Mouse (Mus musculus) forebrain, postnatal 0 days (tissue): Measurements from ENCODE around the gene Gdpd1. TPM values are rescaled to one million over a fixed set of nuclear protein-coding genes. Genes with fewer than 3 reads are reported as not detected.
A peak's percentile ranks its signal among the peaks of the same experiment; 100 is the strongest.

Experiments
- ATAC-seq: fragments of 200-750 bp; cut with Nextera tagmentation; 2 replicates; pipeline ENCODE4 v1.8.0; 2017; ENCODE audit warnings: mild to moderate bottlenecking, moderate library complexity
- DNase-seq: peaks from one replicate; pipeline ENCODE4 v3.0.0-alpha.2; 2015
- H3K27ac ChIP-seq: fragments of 300-500 bp; sonication (generic); 2 replicates; pipeline ENCODE4 v1.5.1; 2014; ENCODE audit warnings: low read depth, mild to moderate bottlenecking, antibody characterized with exemption, low read length, moderate library complexity, mixed read lengths
- H3K27me3 ChIP-seq: fragments of 300-500 bp; sonication (generic); 2 replicates; pipeline ENCODE4 v1.6.1; 2014; ENCODE audit warnings: mild to moderate bottlenecking, low read length, mixed read lengths; ENCODE audit not compliant: insufficient read depth
- H3K36me3 ChIP-seq: fragments of 300-500 bp; sonication (generic); 2 replicates; pipeline ENCODE4 v1.6.1; 2014; ENCODE audit warnings: mild to moderate bottlenecking, moderate library complexity; ENCODE audit not compliant: insufficient read depth
- H3K4me1 ChIP-seq: fragments of 300-500 bp; sonication (generic); 2 replicates; pipeline ENCODE4 v1.6.1; 2014; ENCODE audit warnings: antibody characterized with exemption; ENCODE audit not compliant: insufficient read depth
- H3K4me2 ChIP-seq: fragments of 300-500 bp; sonication (generic); 2 replicates; pipeline ENCODE4 v1.6.1; 2014; ENCODE audit warnings: low read depth, mild to moderate bottlenecking, moderate library complexity
- H3K4me3 ChIP-seq: fragments of 300-500 bp; sonication (generic); 2 replicates; pipeline ENCODE4 v1.5.1; 2014; ENCODE audit warnings: low read depth, low read length, mixed read lengths
- H3K9ac ChIP-seq: fragments of 300-500 bp; sonication (generic); 2 replicates; pipeline ENCODE4 v1.6.1; 2014; ENCODE audit warnings: mild to moderate bottlenecking
- H3K9me3 ChIP-seq: fragments of 300-500 bp; sonication (generic); 2 replicates; pipeline ENCODE4 v1.6.1; 2016; ENCODE audit warnings: low read length
- CTCF ChIP-seq: sonication (generic); IDR thresholded peaks from 2 replicates; pipeline ENCODE4 v1.5.1; 2016; ENCODE audit warnings: antibody characterized with exemption, control low read depth, low read depth
- WGBS: fragments of 180-500 bp; shearing (Covaris S2); extraction: QIAGEN DNeasy Blood & Tissue Kit; methylation state at CpG from one replicate; pipeline ENCODE4 v1.1.7; 2014; 5-methylcytosine and 5-hydroxymethylcytosine counted together
- polyA plus RNA-seq: library from polyadenylated mRNA; unstranded; fragments of >200 nt; fragmentation: Nextera tagmentation; extraction: Ambion mirVana; gene quantifications from 2 replicates; pipeline ENCODE4 v1.2.1, GENCODE M21; 2015
- total RNA-seq: library from RNA; depleted of rRNA; stranded (reverse); fragments of >200 nt; gene quantifications from 2 replicates; pipeline ENCODE4 v1.2.3, GENCODE M21; 2014

Gene Gdpd1
- total and polyA plus RNA-seq, 2 experiments from 2014 or later, result 85.2 to 182 TPM

GRCm38 (mm10) chr11:86996266-86996665 is 77.6 kb downstream of the Gdpd1 start:
- no peak for DNase-seq
- TF ChIP-seq CTCF, result no peak
- Histone ChIP-seq H3K9me3 (no peaks in the 10 kb centered on the region), H3K4me1 (peaks cover 4% of the 10 kb centered on the region; the same call in 1 of the 2 replicates), H3K27me3 (no peaks in the 10 kb centered on the region), H3K36me3 (no peaks in the 10 kb centered on the region), H3K4me2 (no peak overlapping the region), H3K4me3 (no peak overlapping the region), H3K9ac (no peak overlapping the region), H3K27ac (no peak overlapping the region)
- ATAC-seq, result no peak
- WGBS, result 31% methylated on average over 2 of the region's 2 CpGs

DNA sequence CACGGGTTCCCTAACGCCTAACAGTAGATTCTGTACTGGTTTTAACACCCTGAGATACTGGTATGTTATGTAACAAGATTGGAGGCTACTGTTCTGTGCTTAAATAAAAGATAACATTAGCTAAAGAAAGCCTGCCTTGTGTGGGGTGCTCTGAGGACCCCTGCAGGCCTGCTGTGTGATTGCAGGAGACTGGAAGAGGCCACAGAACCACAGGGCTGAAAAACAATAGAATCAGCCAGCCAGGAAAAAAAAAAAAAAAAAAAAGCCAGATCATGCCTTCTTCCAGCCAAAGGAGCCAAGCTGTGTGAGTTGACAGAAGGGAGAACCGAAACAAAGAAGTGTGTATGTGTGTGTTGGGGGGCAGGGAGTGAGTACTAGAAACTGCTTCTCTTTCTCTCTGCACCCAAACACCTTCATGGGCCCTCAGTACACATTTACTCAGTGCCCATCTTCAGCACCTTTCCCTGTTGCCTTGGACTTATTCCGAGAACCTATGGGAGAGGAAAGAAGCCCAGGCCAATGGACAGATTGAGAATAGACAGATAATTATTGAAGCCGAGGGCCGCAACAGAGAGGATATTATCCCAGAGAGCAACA is 78.1 kb downstream of the Gdpd1 start:
- Histone ChIP-seq H3K4me1 (peaks cover 4% of the 10 kb centered on the region; the same call in 1 of the 2 replicates), H3K27ac (peak overlapping the region; percentile 6; the same call in 1 of the 2 replicates), H3K27me3 (no peaks in the 10 kb centered on the region), H3K36me3 (no peaks in the 10 kb centered on the region), H3K4me3 (no peak overlapping the region), H3K9ac (no peak overlapping the region), H3K4me2 (no peak overlapping the region), H3K9me3 (no peaks in the 10 kb centered on the region)
- peak; percentile 90 for TF ChIP-seq CTCF
- 20% methylated on average over 6 of the region's 6 CpGs for WGBS
- peak; percentile 81 for DNase-seq
- no peak for ATAC-seq

DNA sequence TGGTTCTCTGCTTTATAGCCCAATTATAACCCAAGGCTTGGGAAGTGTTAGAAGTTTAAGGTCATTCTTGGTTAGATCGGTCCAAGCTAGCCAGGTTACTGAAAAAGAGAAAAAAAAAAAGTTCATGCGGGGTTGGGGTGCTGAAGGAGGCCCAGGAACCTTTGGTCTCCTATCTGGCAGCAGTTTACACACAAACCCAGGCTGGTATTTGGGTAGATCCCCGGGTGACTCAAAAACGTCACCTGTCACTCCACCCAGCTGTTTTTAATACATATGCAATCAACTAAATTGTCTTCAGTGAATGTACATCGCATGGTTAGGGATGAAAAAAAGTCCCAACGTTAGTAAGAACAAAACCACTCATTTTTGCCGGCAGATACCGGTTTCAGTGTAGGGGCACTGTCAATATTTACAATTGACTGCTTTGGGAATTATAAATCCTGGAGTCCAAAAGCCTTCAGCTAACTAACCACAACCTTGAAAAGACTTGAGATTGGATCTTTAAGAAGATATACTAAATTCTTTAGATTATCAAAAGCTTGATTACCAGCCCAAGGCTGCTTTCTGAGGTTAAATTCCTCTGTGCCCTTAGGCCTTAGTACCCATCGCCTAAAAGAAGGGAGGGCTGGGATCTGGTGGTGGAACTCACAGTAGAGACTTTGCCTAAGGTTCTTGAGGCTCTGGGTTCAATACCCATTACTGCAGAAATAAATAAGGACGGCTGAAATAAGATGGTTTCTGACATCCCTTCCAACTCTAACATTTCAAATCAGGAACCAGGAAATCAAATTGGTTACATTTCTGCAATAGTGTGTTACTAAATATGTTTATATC is 78.9 kb downstream of the Gdpd1 start:
- H3K4me3 ChIP-seq, result no peak overlapping the region
- no peak for DNase-seq

DNA sequence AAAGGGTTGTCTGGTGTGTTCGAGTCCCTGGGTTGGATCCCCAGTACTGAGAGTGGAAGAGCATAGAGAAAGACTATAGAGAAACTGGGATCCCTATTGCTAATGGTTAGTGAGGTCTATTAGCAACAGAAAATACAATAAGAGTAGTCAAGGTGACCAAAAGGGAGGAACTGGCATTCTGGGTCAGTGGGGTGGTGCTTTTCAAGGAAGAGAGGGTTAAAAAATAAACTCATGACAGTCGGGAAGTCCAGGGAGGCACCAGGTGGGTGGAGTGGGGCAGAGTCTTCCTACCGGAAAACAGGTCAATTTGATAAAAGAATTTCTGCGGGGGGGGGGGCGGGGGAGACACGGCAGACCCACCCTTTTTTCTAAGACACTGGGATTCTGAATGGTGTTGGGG is 79.5 kb downstream of the Gdpd1 start:
- no peaks in the 10 kb centered on the region for H3K36me3 ChIP-seq
- no peaks in the 10 kb centered on the region for H3K27me3 ChIP-seq
- peaks cover 9% of the 10 kb centered on the region; the same call in 1 of the 2 replicates for H3K4me1 ChIP-seq
- ATAC-seq (no peak), DNase-seq (no peak)
- peak overlapping the region; percentile 90 for H3K4me3 ChIP-seq
- no peak overlapping the region for H3K27ac ChIP-seq
- WGBS, result 21% methylated on average over 6 of the region's 6 CpGs
- 0 out of 2 replicates have a peak overlapping the region, but pooled peaks have one; percentile 41 for H3K9ac ChIP-seq
- no peak for TF ChIP-seq CTCF
- no peaks in the 10 kb centered on the region for H3K9me3 ChIP-seq
- H3K4me2 ChIP-seq, result peak overlapping the region; percentile 76

More for the DNA sequence above, 78.9 kb downstream of the Gdpd1 start:
- Histone ChIP-seq H3K4me2 (no peak overlapping the region), H3K36me3 (no peaks in the 10 kb centered on the region), H3K27me3 (no peaks in the 10 kb centered on the region), H3K9me3 (no peaks in the 10 kb centered on the region), H3K27ac (no peak overlapping the region), H3K4me1 (peaks cover 9% of the 10 kb centered on the region; the same call in 1 of the 2 replicates), H3K9ac (no peak overlapping the region)
- 48% methylated on average over 10 of the region's 10 CpGs for WGBS
- TF ChIP-seq CTCF, result no peak
- ATAC-seq, result no peak

- Histone ChIP-seq H3K27ac (peak within 1 kb of the TSS; percentile 80), H3K27me3 (no peaks in the 10 kb centered on the region), H3K9ac (peak within 1 kb of the TSS; percentile 57), H3K9me3 (no peaks in the 10 kb centered on the region), H3K4me3 (peak within 1 kb of the TSS; percentile 90), H3K4me2 (peak within 1 kb of the TSS; percentile 76), H3K4me1 (peaks cover 9% of the 10 kb centered on the region; the same call in 1 of the 2 replicates), H3K36me3 (no peaks in the 10 kb centered on the region)
- ATAC-seq (peak; percentile 100), DNase-seq (peak; percentile 97)
- WGBS, result under 1% methylated on average over 96 of the region's 96 CpGs
- no peak; the same call in 1 of the 2 replicates for TF ChIP-seq CTCF
Measured at GRCm38 (mm10) chr11:86993041-86994037, 80.5 kb downstream of the Gdpd1 start, which contains the start of gene Ypel2. Gene Ypel2 (minus strand): TSS chr11:86993707.

- WGBS, result 2% methylated on average over 13 of the region's 13 CpGs
- TF ChIP-seq CTCF, result no peak
- peak overlapping the region; percentile 80; the same call in 1 of the 2 replicates for H3K27ac ChIP-seq
- H3K4me2 ChIP-seq, result peak overlapping the region; percentile 76
- DNase-seq (no peak), ATAC-seq (no peak)
- peak overlapping the region; percentile 90 for H3K4me3 ChIP-seq
- peaks cover 9% of the 10 kb centered on the region; the same call in 1 of the 2 replicates for H3K4me1 ChIP-seq
- H3K9me3 ChIP-seq, result no peaks in the 10 kb centered on the region
- H3K27me3 ChIP-seq, result no peaks in the 10 kb centered on the region
- H3K9ac ChIP-seq, result peak overlapping the region; percentile 57
- H3K36me3 ChIP-seq, result no peaks in the 10 kb centered on the region
Measured at GRCm38 (mm10) chr11:86992461-86992988, 81.3 kb downstream of the Gdpd1 start.
